Mouse (Mus musculus) layer of hippocampus, adult 11-12 months (tissue): ENCODE data around the gene Fkrp.

ENCODE experiments used
- DNase-seq: peaks from one replicate; pipeline ENCODE4 v3.0.0; 2022; ENCODE audit warnings: low spot score

Gene Fkrp

GRCm38 (mm10) chr7:16830449-16830848 is 13.9 kb upstream of the Fkrp start:
- DNase-seq, result no peak

GRCm38 (mm10) chr7:16827274-16827673 is 10.7 kb upstream of the Fkrp start:
- DNase-seq, result no peak

GRCm38 (mm10) chr7:16826571-16826970 is 10.0 kb upstream of the Fkrp start:
- DNase-seq, result no peak

GRCm38 (mm10) chr7:16825785-16826184 is 9.3 kb upstream of the Fkrp start:
- DNase-seq, result no peak

GRCm38 (mm10) chr7:16823734-16824133 is 7.2 kb upstream of the Fkrp start:
- no peak for DNase-seq

- DNase-seq, result peak; percentile 81
Observed at GRCm38 (mm10) chr7:16821669-16822101, 5.2 kb upstream of the Fkrp start.

GRCm38 (mm10) chr7:16821091-16821490 is 4.6 kb upstream of the Fkrp start:
- peak; percentile 17 for DNase-seq

- peak; percentile 13 for DNase-seq
Observed at GRCm38 (mm10) chr7:16820271-16820763, 3.8 kb upstream of the Fkrp start.

- peak; percentile 2 for DNase-seq
Observed at GRCm38 (mm10) chr7:16819794-16820193, 3.3 kb upstream of the Fkrp start.

GRCm38 (mm10) chr7:16817693-16818092 is 1.2 kb upstream of the Fkrp start:
- peak; percentile 72 for DNase-seq

GRCm38 (mm10) chr7:16816078-16816474 is 456 bp downstream of the Fkrp start:
- peak; percentile 79 for DNase-seq

- peak; percentile 49 for DNase-seq
Observed at GRCm38 (mm10) chr7:16815351-16815941, 1.1 kb downstream of the Fkrp start, which contains the start of gene Strn4. TSS of gene Strn4 (plus strand) at chr7:16815889.

GRCm38 (mm10) chr7:16812505-16812904 is 4.0 kb downstream of the Fkrp start:
- no peak for DNase-seq

- DNase-seq, result no peak
Observed at GRCm38 (mm10) chr7:16811649-16812070, 4.9 kb downstream of the Fkrp start.

GRCm38 (mm10) chr7:16810920-16811648 is 5.4 kb downstream of the Fkrp start:
- no peak for DNase-seq

- DNase-seq, result no peak
Observed at GRCm38 (mm10) chr7:16810399-16810919, 6.1 kb downstream of the Fkrp start.

- peak; percentile 82 for DNase-seq
Observed at GRCm38 (mm10) chr7:16809739-16810138, 6.8 kb downstream of the Fkrp start.

- DNase-seq, result no peak
Observed at GRCm38 (mm10) chr7:16808647-16809046, 7.9 kb downstream of the Fkrp start.

- DNase-seq, result no peak
Observed at GRCm38 (mm10) chr7:16807936-16808335, 8.6 kb downstream of the Fkrp start.

GRCm38 (mm10) chr7:16804409-16805028 is 12.0 kb downstream of the Fkrp start:
- DNase-seq, result no peak

GRCm38 (mm10) chr7:16794886-16795285 is 21.6 kb downstream of the Fkrp start:
- DNase-seq, result no peak

- no peak for DNase-seq
Observed at GRCm38 (mm10) chr7:16793010-16793725, 23.4 kb downstream of the Fkrp start.
